Mouse (Mus musculus) hematopoietic multipotent progenitor cell, adult 10-12 weeks (in vitro differentiated cells): ENCODE data around the gene Lgi2. TPM values are rescaled to one million over a fixed set of nuclear protein-coding genes. Genes with fewer than 3 reads are reported as not detected.

Source experiments
- polyA plus RNA-seq: library from polyadenylated mRNA; stranded (reverse); fragments of >175 nt; gene quantifications from 2 replicates; pipeline ENCODE4 v1.2.3, GENCODE M21; 2012; ENCODE audit warnings: low replicate concordance

The Lgi2 gene
- polyA plus RNA-seq: not detected in 2 replicates

DNA sequence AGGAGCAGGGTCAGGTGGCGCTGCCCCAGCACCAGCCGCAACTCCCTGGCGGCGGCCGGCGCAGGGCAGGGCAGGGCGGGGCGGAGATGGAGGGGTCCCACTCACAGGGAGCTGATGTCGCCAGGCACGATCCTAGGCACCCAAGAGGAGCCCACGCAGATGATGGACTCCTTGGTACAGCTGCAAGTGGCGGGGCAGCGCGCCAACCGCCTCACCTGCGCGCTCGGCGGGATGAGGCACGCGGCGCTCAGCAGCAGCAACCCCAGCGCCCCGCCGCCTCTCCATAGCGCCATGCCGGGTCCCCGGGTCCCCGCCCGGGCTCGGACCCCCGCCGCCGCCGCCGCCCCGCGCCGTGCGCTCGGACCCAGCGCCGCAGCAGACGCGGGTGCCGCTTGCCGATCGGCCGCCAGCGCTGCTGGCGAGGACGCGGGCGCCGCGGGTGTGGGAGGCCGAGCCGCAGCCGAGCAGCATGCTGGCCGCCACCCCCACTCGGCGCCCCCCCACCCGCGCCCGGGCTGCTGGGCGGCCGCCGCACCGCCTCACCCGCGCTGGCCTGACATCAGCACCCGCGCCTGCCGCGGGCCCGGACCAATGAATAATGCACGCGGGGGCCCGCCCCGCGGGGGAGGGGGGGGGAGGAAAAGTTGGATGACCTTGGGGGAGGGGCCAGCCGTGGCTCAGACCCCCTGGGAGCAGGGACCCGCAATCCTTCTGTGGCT lies at the start of gene Lgi2:
TSS of gene Lgi2 (minus strand) at position 650 of the 719 bp plus-strand sequence.

Other genes with a start within 250 kb of the Lgi2 start
- 0.29 and 0.35 TPM in 2 replicates for gene Sod3, start 202.7 kb downstream of the Lgi2 start, polyA plus RNA-seq
- gene Ccdc149, start 94.9 kb downstream of the Lgi2 start, polyA plus RNA-seq: 0.22 TPM in 1 of 2 replicates, not detected in the other
- 0.37 and 0.90 TPM in 2 replicates for gene Sepsecs, start 103.2 kb upstream of the Lgi2 start, polyA plus RNA-seq
- 4.8 and 11.1 TPM in 2 replicates for gene Pi4k2b, start 175.1 kb upstream of the Lgi2 start, polyA plus RNA-seq
- gene Zcchc4, start 208.9 kb upstream of the Lgi2 start, polyA plus RNA-seq: 4.2 and 4.4 TPM in 2 replicates